28 mouse cellular contexts compared by ENCODE assay signal in the genomic region with DNA sequence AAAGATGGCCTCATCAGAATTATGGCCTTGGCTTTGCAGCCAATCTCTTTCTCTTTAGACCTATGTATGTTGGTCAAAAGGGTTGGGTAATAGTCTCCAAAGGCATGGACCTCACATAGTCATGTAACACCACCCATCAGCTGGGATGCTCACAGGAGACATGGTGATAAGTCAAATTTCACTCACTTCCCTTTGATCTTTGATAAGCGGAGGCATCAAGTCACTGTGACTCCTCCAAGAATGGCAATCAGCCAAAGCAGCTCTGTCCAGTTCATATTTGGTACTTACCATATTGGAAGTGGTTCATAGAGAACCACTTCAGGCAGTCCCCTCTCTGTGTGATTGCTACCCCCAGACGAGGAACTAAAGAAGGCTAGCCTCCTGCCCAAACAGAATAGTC. TPM values are rescaled to one million over a fixed set of nuclear protein-coding genes. Genes with fewer than 3 reads are reported as not detected.
DNase-seq lines count a peak whose midpoint lies in the region; ATAC-seq and TF ChIP-seq lines count a peak whose summit lies in the region.
"Had no signal": no experiment of that assay in that cellular context is flagged by ENCODE, and none has a peak within 500 bp of the region (broad histone marks: within the 10 kb centered on the region; RNA-seq: fewer than 3 reads in every experiment).

No protein-coding gene starts in this region.

- 87% methylated on average over 2 of the region's 2 CpGs for WGBS in forebrain, postnatal 0 days

- no peak overlapping the region for H3K4me2 ChIP-seq in forebrain, postnatal 0 days (ENCODE audit: low read depth)
- H3K4me2 ChIP-seq: embryonic facial prominence, embryonic 13.5 days; embryonic facial prominence, embryonic 15.5 days; forebrain, embryonic 12.5 days had no signal

- peaks cover 0 to 62% of the 10 kb centered on the region in 2 experiments; a peak in 2 of 4 replicates for H3K36me3 ChIP-seq in MEL (ENCODE audit: control insufficient read depth in 1 of 2, insufficient read depth in 2 of 2, low read length in 2 of 2)
- H3K36me3 ChIP-seq in forebrain, postnatal 0 days (ENCODE audit: insufficient read depth) = no peaks in the 10 kb centered on the region
- H3K36me3 ChIP-seq: embryonic facial prominence, embryonic 13.5 days; embryonic facial prominence, embryonic 15.5 days; forebrain, embryonic 10.5 days; forebrain, embryonic 12.5 days; G1E had no signal

- no peaks in the 10 kb centered on the region for H3K79me2 ChIP-seq in MEL (ENCODE audit: control insufficient read depth, insufficient read depth, low read length, poor library complexity)

- no peak overlapping the region for H3K4me3 ChIP-seq in MEL (ENCODE audit: control insufficient read depth in 1 of 2, insufficient read depth in 1 of 2, low read depth in 2 of 2, low read length in 2 of 2)
- no peak overlapping the region for H3K4me3 ChIP-seq in forebrain, postnatal 0 days (ENCODE audit: low read depth, low read length)
- H3K4me3 ChIP-seq: embryonic facial prominence, embryonic 13.5 days; embryonic facial prominence, embryonic 15.5 days; erythroblast, embryonic 14.5 days; forebrain, embryonic 10.5 days; forebrain, embryonic 12.5 days had no signal

- H3K27me3 ChIP-seq in MEL (ENCODE audit: control insufficient read depth in 1 of 2, insufficient read depth in 2 of 2, low read length in 2 of 2) = no peaks in the 10 kb centered on the region
- H3K27me3 ChIP-seq in forebrain, postnatal 0 days (ENCODE audit: insufficient read depth, low read length) = no peaks in the 10 kb centered on the region
- H3K27me3 ChIP-seq: CH12.LX; embryonic facial prominence, embryonic 13.5 days; embryonic facial prominence, embryonic 15.5 days; forebrain, embryonic 12.5 days had no signal

- ATAC-seq in forebrain, postnatal 0 days = no peak
- ATAC-seq: CD4-positive, CD25-positive, alpha-beta regulatory T cell, adult 4 months; forebrain, embryonic 14.5 days; forebrain, embryonic 16.5 days had no signal

- no peak overlapping the region for H3K9ac ChIP-seq in MEL (ENCODE audit: control insufficient read depth, low read depth, low read length, poor library complexity, severe bottlenecking)
- no peak overlapping the region for H3K9ac ChIP-seq in forebrain, postnatal 0 days
- H3K9ac ChIP-seq: embryonic facial prominence, embryonic 13.5 days; embryonic facial prominence, embryonic 15.5 days; forebrain, embryonic 12.5 days had no signal

- no peak for TF ChIP-seq EP300 in MEL (IDR thresholded peaks at IDR 0.05; ENCODE audit: low read depth in 1 of 2, low read length in 2 of 2)

- no peaks in the 10 kb centered on the region for H3K9me3 ChIP-seq in MEL (replicated peaks; ENCODE audit: insufficient read depth, low read length)
- H3K9me3 ChIP-seq in forebrain, postnatal 0 days (ENCODE audit: low read length) = no peaks in the 10 kb centered on the region
- H3K9me3 ChIP-seq: embryonic facial prominence, embryonic 13.5 days; embryonic facial prominence, embryonic 15.5 days; forebrain, embryonic 10.5 days; forebrain, embryonic 12.5 days; G1E had no signal

- no peak overlapping the region for H3K27ac ChIP-seq in MEL (ENCODE audit: control insufficient read depth, low read depth, low read length)
- H3K27ac ChIP-seq in forebrain, postnatal 0 days (ENCODE audit: low read depth, low read length) = no peak overlapping the region
- H3K27ac ChIP-seq: embryonic facial prominence, embryonic 13.5 days; embryonic facial prominence, embryonic 15.5 days; forebrain, embryonic 10.5 days; forebrain, embryonic 12.5 days had no signal

- intact Hi-C loops in heart, postnatal 36 days (cut with DNase I) = no loop called here

- TF ChIP-seq CTCF in MEL (IDR thresholded peaks at IDR 0.05 in 2 of 3, conservative IDR thresholded peaks at IDR 0.05 in 1 of 3; ENCODE audit: control insufficient read depth in 1 of 3, insufficient read depth in 1 of 3, low read depth in 2 of 3, low read length in 3 of 3, poor library complexity in 1 of 3, severe bottlenecking in 1 of 3) = no peak
- TF ChIP-seq CTCF in forebrain, postnatal 0 days (IDR thresholded peaks at IDR 0.05; ENCODE audit: low read depth) = no peak

- no peak for TF ChIP-seq RAD21 in MEL (IDR thresholded peaks at IDR 0.05; ENCODE audit: low read depth, low read length)

- TF ChIP-seq POLR2A in MEL (IDR thresholded peaks at IDR 0.05; ENCODE audit: control insufficient read depth in 1 of 2, insufficient read depth in 1 of 2, low read depth in 1 of 2, low read length in 2 of 2, poor library complexity in 1 of 2) = no peak

- peaks cover 37 to 55% of the 10 kb centered on the region in 2 experiments for H3K4me1 ChIP-seq in MEL (ENCODE audit: control insufficient read depth in 1 of 2, insufficient read depth in 2 of 2, low read length in 2 of 2)
- no peaks in the 10 kb centered on the region for H3K4me1 ChIP-seq in forebrain, postnatal 0 days (ENCODE audit: insufficient read depth)
- H3K4me1 ChIP-seq: embryonic facial prominence, embryonic 13.5 days; embryonic facial prominence, embryonic 15.5 days; forebrain, embryonic 10.5 days; forebrain, embryonic 12.5 days had no signal

- DNase-seq in adrenal gland, postnatal 14 days = peak; percentile 4
- no peak for DNase-seq in adrenal gland, adult 8-10 months
- DNase-seq in MEL (ENCODE audit: low read depth, low spot score) = no peak
- DNase-seq in forebrain, postnatal 0 days = no peak
- DNase-seq in heart, postnatal 36 days = no peak
- DNase-seq: adrenal gland, postnatal 25 days; B cell, adult 2 months; cerebellum, adult 11 months; cerebellum, adult 18-20 months; cerebellum, adult 8-10 months; cerebellum, adult 9-11 months; cerebellum, postnatal 14 days; cerebellum, postnatal 36 days; embryo, embryonic 11 days had no signal

TF ChIP-seq in MEL, 35 proteins besides CTCF, POLR2A, EP300 and RAD21:
- TF ChIP-seq UBTF (IDR thresholded peaks at IDR 0.05; ENCODE audit: borderline replicate concordance, insufficient read depth, low read depth, low read length) = no peak
- TF ChIP-seq MXI1 (IDR thresholded peaks at IDR 0.05; ENCODE audit: low read depth, low read length) = no peak
- no peak for TF ChIP-seq TAL1 (IDR thresholded peaks at IDR 0.05; ENCODE audit: low read length)
- no peak for TF ChIP-seq SIN3A (IDR thresholded peaks at IDR 0.05; ENCODE audit: low read length)
- no peak for TF ChIP-seq ZC3H11A (IDR thresholded peaks at IDR 0.05; ENCODE audit: low read depth, low read length)
- TF ChIP-seq MEF2A (IDR thresholded peaks at IDR 0.05; ENCODE audit: extremely low read depth, insufficient replicate concordance, low read depth, low read length, poor library complexity, severe bottlenecking) = no peak
- TF ChIP-seq MAFK (IDR thresholded peaks at IDR 0.05; ENCODE audit: borderline replicate concordance, low read depth, low read length) = no peak
- TF ChIP-seq CHD1 (IDR thresholded peaks at IDR 0.05; ENCODE audit: low read depth, low read length) = no peak
- TF ChIP-seq ETS1 (IDR thresholded peaks at IDR 0.05; ENCODE audit: low read depth, low read length) = 0 out of 2 replicates have a peak, but pooled peaks have one; percentile 27
- no peak for TF ChIP-seq HCFC1 (IDR thresholded peaks at IDR 0.05; ENCODE audit: low read depth, low read length)
- TF ChIP-seq GATA1 (IDR thresholded peaks at IDR 0.05; ENCODE audit: low read depth, low read length) = peak; percentile 25; the same call in 1 of the 2 replicates

RNA-seq across cellular contexts. Expression of a gene that starts 12.0 kb away (rescaled TPM):
- total RNA-seq in adrenal gland, postnatal 14 days (2021) = 1.5 and 4.1 TPM in 2 replicates
- total RNA-seq in adrenal gland, adult 8-10 months (2022) = 1 to 10 TPM; 2.6 to 5.0 (median 3.2) TPM
- 0.13 and 0.27 TPM in 2 replicates for total RNA-seq in MEL (2012; rRNA removed)
- polyA plus RNA-seq in MEL (2012; ENCODE audit: insufficient read depth in 1 of 2, insufficient read length in 2 of 2, low read depth in 1 of 2, low replicate concordance in 2 of 2, missing spikeins in 1 of 2) = under 1 TPM in 1 of 2 experiments, not detected in 1; 0.42 TPM
- 0.54 and 0.71 TPM in 2 replicates for total RNA-seq in forebrain, postnatal 0 days (2014; rRNA removed)
- 0.07 and 0.68 TPM in 2 replicates for polyA plus RNA-seq in forebrain, postnatal 0 days (2015; fragmentation: Nextera tagmentation; extraction: Ambion mirVana)
- 1 to 10 TPM; 2.0 to 4.0 TPM for total RNA-seq in heart, postnatal 36 days (2021)
- polyA plus RNA-seq: embryonic facial prominence, embryonic 11.5 days; erythroblast, embryonic 14.5 days; forebrain, embryonic 14.5 days; forebrain, embryonic 16.5 days; G1E had no signal

RNA-seq across cellular contexts. Expression of a gene that starts 39.9 kb away (rescaled TPM):
- not detected in 2 replicates for total RNA-seq in adrenal gland, postnatal 14 days (2021)
- not detected for total RNA-seq in adrenal gland, adult 8-10 months (2022)
- total RNA-seq in MEL (2012; rRNA removed) = 19.2 and 20.6 TPM in 2 replicates
- polyA plus RNA-seq in MEL (2012; ENCODE audit: insufficient read depth in 1 of 2, insufficient read length in 2 of 2, low read depth in 1 of 2, low replicate concordance in 2 of 2, missing spikeins in 1 of 2) = 10 to 100 TPM in 1 of 2 experiments, not detected in 1; 21.2 TPM
- not detected in 2 replicates for total RNA-seq in forebrain, postnatal 0 days (2014; rRNA removed)
- polyA plus RNA-seq in forebrain, postnatal 0 days (2015; fragmentation: Nextera tagmentation; extraction: Ambion mirVana) = not detected in 2 replicates
- not detected for total RNA-seq in heart, postnatal 36 days (2021)
- total RNA-seq: adrenal gland, adult 18-20 months; adrenal gland, postnatal 25 days; adrenal gland, postnatal 4 days; CH12.LX had no signal
- polyA plus RNA-seq: brain, embryonic 14.5 days; embryonic facial prominence, embryonic 11.5 days; embryonic facial prominence, embryonic 13.5 days; forebrain, embryonic 10.5 days; forebrain, embryonic 12.5 days; forebrain, embryonic 14.5 days; forebrain, embryonic 16.5 days; G1E had no signal

Comparison
In these comparisons a context has a peak if more than half of its experiments do, and no peak if none do; other contexts are left out.
1. RNA of a gene that starts 39.9 kb away (total RNA-seq): 19.2 to 20.6 TPM in MEL; not detected in adrenal gland, postnatal 14 days, not detected in adrenal gland, adult 8-10 months, not detected in forebrain, postnatal 0 days and not detected in heart, postnatal 36 days; every median in the first group is over 10 times any median in the second.